Mouse (Mus musculus) skeletal muscle tissue, adult 2 months (tissue): ENCODE measurements around the gene Ptprf.
A peak's percentile ranks its signal among the peaks of the same experiment; 100 is the strongest.

Source experiments
- DNase-seq: peaks from one replicate; pipeline ENCODE4 v3.0.0-alpha.2; 2012; ENCODE audit warnings: low read depth, low spot score

Gene Ptprf

DNA sequence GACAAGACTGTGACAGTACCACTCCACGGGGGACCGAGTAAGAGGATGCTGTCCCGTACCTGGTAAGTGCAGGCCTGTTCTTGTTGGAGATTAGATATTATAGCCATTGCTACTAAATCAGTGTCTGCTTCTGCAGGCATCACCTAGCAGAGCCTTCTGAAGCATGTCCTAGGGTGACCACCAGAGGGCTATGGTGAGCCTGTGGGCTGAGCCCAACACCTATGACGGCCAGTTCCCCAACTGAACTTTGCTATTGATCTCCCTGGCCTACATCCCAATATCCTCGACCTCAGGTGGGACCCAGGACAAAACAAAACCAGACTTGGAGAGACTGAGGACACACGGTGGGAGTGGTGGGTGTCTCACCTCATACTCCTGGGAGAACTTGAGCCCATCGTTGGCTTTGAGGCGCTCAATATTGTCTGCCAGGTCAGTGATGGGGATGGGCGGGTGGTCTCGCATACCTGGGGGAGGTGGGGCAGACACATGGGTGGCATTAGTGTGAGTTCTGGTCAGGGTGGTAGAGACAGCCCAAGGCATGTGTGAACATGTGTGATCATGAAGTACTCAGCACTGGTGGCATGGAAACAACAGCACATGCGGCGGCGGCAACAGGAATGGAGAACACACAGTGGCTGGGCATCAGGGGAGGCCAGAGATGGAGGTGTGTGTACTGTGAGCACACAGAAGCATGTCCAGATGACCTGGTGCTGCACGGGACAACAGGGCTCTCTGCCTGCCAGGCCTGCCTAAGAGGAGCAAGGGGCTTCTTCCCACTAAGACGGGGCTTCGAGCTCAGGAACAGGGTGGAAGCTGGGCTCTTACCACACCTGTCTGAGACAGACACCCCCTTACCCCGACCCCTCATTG is 74.2 kb downstream of the Ptprf start:
- DNase-seq, result peak; percentile 41

DNA sequence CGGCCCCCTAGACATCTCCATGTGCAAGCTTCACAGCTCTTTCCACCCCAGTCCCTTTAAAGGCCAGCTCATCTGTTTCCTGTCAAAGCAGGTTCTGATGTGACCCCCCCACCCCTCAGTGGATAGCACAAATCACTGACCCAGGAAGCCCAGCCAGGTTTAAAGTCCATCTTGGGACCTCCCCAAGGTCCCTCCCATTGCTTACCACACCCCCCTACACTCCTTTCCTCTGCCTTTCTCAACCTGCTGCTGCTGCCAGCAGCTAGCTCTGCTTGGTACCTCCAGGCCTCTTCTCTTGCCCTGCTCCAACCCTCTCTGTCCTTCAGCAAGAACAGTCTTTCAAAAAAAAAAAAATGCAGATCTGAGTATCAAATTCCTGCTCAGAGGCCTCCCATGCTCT is 76.3 kb downstream of the Ptprf start:
- no peak for DNase-seq

- no peak for DNase-seq
Measured at GRCm38 (mm10) chr4:118206918-118207640, 84.1 kb downstream of the Ptprf start.

DNA sequence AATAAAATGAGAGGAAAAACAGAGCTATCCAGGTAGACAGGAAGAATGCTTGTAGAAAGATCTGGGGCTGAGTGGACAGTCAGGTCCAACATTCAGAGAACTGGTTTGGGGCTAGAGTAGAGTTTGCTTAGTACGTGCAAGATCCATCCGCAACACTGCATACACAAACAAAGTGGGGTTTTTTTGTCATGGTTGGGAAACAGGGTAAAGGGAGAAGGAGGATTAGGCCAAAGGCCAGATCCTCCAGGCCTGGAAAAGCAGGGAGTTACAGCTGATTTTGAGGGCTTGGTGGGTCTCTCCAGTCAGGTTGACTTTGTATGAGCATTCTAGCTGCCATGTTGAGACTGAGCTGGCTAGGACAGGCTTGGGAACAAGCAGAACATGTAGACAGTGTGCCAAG is 85.3 kb downstream of the Ptprf start:
- DNase-seq, result no peak

DNA sequence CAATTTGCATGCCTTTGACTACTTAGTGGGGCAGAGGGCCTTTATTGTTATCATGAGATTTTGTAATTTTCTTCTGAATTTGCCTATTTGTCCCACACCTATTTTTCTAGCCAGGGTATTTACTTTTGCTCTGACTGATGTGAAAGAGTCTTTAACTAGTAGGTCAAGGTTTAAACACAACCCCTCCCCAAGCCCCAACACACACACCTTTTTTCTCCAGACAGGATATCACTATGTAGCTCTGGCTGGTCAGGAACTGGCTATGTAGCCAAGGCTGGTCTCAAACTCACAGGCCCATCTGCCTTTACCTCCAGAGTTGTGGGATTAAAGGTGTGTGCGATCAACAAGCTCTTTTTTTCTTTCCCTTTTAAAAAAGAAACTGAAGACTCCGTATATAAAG is 92.1 kb downstream of the Ptprf start:
- no peak for DNase-seq

GRCm38 (mm10) chr4:118198606-118199005 is 92.6 kb downstream of the Ptprf start:
- DNase-seq, result no peak

- no peak for DNase-seq
Measured at GRCm38 (mm10) chr4:118196185-118196584, 95.0 kb downstream of the Ptprf start.

GRCm38 (mm10) chr4:118180301-118181080 is 110.7 kb downstream of the Ptprf start:
- DNase-seq, result no peak

GRCm38 (mm10) chr4:118179467-118180300 is 111.5 kb downstream of the Ptprf start, which contains the start of gene Kdm4a:
Kdm4a (minus strand) TSS chr4:118180043.
- peak; percentile 98 for DNase-seq

DNA sequence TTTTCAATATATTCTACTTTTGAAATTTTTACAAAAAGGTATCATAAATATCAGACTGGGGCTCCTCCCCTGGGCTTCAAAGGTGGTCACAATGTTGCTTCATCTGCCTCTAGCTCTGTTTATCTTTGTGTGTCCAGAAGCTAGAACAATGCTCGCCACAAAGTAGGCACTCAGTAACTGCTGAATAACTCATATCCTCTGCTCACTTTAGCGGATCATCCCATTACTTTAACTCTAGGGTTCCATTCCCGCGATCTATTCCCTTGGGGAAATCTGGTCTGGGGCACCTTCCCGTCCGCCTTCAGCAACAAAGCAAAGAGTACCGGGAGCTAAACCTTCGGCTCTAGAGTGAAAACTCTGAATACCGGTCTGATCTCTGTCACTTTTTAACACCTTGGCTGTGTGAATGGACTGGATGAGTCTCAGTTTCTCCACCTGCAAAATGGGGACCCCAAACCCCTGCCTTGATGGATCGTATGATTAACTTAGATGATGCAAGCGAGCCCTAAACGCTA is 112.2 kb downstream of the Ptprf start:
- DNase-seq, result no peak

GRCm38 (mm10) chr4:118172461-118172860 is 118.7 kb downstream of the Ptprf start:
- no peak for DNase-seq

DNA sequence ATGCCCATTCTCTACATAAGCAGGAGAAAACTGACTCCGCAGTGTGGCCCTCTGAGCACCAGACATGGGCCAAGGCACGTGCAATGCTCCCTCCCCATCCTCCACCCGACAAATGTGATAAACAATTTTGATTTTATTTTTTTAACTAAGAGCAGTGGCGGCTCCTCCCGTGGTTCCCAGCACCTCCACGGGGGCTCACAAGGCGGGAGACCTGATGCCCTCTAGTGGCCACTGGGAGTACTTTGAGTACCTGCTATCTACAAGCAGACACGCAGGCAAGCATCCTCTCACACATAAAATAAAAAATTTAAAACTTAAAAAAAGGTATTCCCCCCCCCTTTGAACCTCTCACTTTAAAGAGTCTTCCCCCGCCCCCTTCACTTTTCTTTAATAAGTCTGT is 120.2 kb downstream of the Ptprf start:
- no peak for DNase-seq

DNA sequence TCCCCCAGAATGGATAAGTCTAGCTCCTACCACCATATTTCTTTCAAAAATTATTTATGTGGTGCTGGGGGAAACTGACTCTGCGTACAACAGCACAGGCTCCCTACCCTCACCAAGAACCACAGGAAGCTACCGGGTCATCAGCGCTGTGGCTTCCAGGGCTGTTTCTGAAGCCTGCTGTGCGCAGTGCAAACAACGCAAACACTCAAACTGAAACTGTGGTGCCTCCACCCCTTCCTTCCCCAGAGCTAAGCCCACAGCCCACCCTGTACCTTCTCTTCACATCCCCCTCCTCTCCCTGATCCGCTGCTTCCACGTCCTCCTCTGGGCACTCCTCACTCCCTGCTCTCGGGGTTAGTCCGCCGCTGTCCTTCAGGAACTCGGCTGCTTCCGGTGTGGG is 129.1 kb downstream of the Ptprf start:
- DNase-seq, result no peak
